Mouse (Mus musculus) brain, adult 10 weeks (tissue): ENCODE results near the gene Zfp850. TPM values are rescaled to one million over a fixed set of nuclear protein-coding genes. Genes with fewer than 3 reads are reported as not detected.

Source experiments
- polyA plus RNA-seq: library from polyadenylated mRNA; stranded (reverse); fragments of 350-450 nt; fragmentation: Illumina TruSeq; extraction: RNeasy Lipid Tissue Mini Kit (QIAGEN cat#74804); gene quantifications from one replicate; pipeline ENCODE4 v1.2.3, GENCODE M21; 2015; ENCODE audit warnings: low read depth, low replicate concordance

Gene Zfp850
- polyA plus RNA-seq = 4.6 TPM

GRCm38 (mm10) chr7:28013549-28014444 lies at the start of gene Zfp850:
Gene Zfp850, minus strand, starts transcription at chr7:28014115.

DNA sequence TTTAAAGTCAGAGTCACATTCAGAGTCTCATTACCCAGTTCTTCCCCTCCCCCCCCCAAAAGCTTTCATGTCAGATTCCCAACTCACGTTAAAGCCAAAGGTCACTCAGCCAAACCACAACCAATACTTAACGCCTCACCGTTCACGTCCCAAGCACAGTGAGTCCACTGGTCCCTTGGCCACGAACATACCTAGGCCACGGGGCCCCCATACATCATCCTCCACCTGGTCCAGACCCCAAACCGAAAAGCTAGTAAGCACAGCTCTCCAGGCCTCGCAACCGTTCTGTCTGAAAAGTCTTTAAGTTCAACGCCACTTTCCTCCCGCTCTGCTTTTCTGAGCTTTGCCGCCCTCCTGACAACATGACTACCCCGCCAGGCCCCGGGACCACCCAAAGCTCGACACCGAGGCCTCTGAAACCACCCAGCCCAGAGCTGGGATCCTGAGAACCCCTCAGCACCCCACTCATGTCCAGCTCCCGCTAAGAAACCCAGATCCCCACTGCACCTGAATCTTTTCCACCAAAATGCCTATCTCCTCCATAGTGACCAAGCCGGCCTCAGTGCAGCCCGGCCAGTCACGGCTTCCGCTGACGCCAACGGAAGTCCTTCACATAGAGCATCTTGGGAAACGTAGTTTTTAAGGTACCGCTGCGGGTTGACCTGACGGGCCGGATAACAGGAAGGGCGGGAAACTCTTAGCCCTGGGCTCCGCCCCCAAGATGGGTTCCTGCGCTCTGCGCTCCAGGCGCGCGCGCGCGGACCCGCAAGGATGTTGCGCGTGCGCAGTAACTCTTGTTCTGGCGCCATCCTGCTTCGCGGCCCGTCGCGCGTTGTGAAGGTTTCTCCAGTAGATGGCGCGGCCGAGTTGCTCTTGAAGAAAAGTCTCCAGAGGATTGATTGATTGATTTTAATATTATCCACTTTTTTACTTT lies 35.8 kb upstream of the Zfp850 start, which contains the start of gene Psmc4:
Psmc4 (minus strand) TSS at position 626 of the 934 bp plus-strand sequence.

DNA sequence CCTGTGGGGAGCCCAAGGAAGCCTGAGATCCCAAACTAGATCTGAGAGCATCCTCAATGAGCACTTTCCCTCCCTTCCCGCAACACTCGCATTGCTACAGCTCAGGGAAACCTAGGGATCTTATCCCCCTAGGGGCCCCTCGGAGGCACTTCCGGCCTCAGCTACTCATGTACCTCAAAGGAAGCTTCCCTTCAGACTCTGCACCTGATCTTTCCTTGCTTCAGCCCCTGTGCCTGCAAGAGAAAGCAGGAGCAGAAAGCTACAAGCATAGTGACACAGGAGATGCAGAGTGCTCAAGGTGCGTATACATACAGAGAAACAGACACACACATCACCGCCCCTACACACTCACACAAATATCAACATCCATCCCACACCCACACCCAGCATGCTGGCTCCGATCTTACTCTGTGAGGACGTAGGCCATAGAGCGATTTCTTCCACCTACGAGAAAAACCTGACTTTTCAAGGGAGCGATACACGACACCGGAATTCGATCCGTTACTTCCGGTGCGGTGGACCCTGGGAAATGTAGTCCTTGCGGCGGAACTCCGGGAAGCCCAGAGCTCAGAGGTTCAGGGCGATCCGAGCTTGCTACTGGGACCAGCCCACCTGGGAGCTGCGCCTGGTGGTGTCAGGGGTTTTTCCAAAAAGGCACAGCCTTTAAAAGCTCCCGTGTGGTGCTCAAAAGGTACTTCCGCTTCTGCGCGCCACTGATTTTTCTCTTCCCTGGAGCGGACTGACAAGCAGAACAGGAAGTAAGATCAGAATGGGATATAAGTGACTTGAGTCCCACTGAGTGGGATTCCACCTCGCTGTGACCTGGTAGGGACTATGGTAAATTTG lies 35.0 kb downstream of the Zfp850 start, which contains the start of gene Zfp780b:
Zfp780b (minus strand) TSS at position 489 of the 846 bp plus-strand sequence.

Other genes starting within 250 kb of the Zfp850 start
- gene Zfp626, start 206.9 kb downstream of the Zfp850 start, polyA plus RNA-seq = 7.4 TPM
- 6.5 TPM for gene Zfp59, start 175.5 kb downstream of the Zfp850 start, polyA plus RNA-seq
- 0.71 TPM for gene Zfp607a, start 156.6 kb downstream of the Zfp850 start, polyA plus RNA-seq
- gene Zfp974, start 84.7 kb downstream of the Zfp850 start, polyA plus RNA-seq = 9.4 TPM
- 14.2 TPM for gene Zfp780b, start 34.9 kb downstream of the Zfp850 start, polyA plus RNA-seq
- 177 TPM for gene Psmc4, start 36.0 kb upstream of the Zfp850 start, polyA plus RNA-seq
- gene Fcgbp, start 57.1 kb upstream of the Zfp850 start, polyA plus RNA-seq = 0.06 TPM
- gene 9530053A07Rik, start 115.4 kb upstream of the Zfp850 start, polyA plus RNA-seq = 0.04 TPM
- 60.8 TPM for gene Fbl, start 155.6 kb upstream of the Zfp850 start, polyA plus RNA-seq
- 17.0 TPM for gene Dyrk1b, start 165.4 kb upstream of the Zfp850 start, polyA plus RNA-seq